In genomic region chr5:33368651-33369050, GRCm38 (mm10) we compare ENCODE assay signal across 25 mouse cellular contexts. TPM values are rescaled to one million over a fixed set of nuclear protein-coding genes. Genes with fewer than 3 reads are reported as not detected.
DNase-seq lines count a peak whose midpoint lies in the region; ATAC-seq and TF ChIP-seq lines count a peak whose summit lies in the region.
"Had no signal": no experiment of that assay in that cellular context is flagged by ENCODE, and none has a peak within 500 bp of the region (broad histone marks: within the 10 kb centered on the region; RNA-seq: fewer than 3 reads in every experiment).

No protein-coding gene starts in this region.

- no peaks in the 10 kb centered on the region for H3K9me3 ChIP-seq in neural tube, embryonic 14.5 days (ENCODE audit: control insufficient read depth, low read length)
- H3K9me3 ChIP-seq: embryonic facial prominence, embryonic 13.5 days; embryonic facial prominence, embryonic 15.5 days; forebrain, embryonic 10.5 days; forebrain, embryonic 12.5 days; G1E had no signal

- peaks cover 14% of the 10 kb centered on the region for H3K4me1 ChIP-seq in cerebellum, adult 2 months (ENCODE audit: control insufficient read depth, insufficient read depth, low read length)
- H3K4me1 ChIP-seq in neural tube, embryonic 14.5 days (ENCODE audit: control insufficient read depth, insufficient read depth, low read length) = no peaks in the 10 kb centered on the region
- H3K4me1 ChIP-seq: embryonic facial prominence, embryonic 13.5 days; embryonic facial prominence, embryonic 15.5 days; forebrain, embryonic 10.5 days; forebrain, embryonic 12.5 days had no signal

- H3K27ac ChIP-seq in cerebellum, adult 2 months (ENCODE audit: insufficient read depth, low read length) = no peak overlapping the region
- H3K27ac ChIP-seq in neural tube, embryonic 14.5 days (ENCODE audit: low read depth, low read length) = no peak overlapping the region
- H3K27ac ChIP-seq: embryonic facial prominence, embryonic 13.5 days; embryonic facial prominence, embryonic 15.5 days; forebrain, embryonic 10.5 days; forebrain, embryonic 12.5 days had no signal

- H3K27me3 ChIP-seq in cerebellum, adult 2 months (ENCODE audit: control insufficient read depth, insufficient read depth, low read length) = no peaks in the 10 kb centered on the region
- H3K27me3 ChIP-seq in neural tube, embryonic 14.5 days (ENCODE audit: control insufficient read depth, insufficient read depth, low read length) = no peaks in the 10 kb centered on the region
- H3K27me3 ChIP-seq: CH12.LX; embryonic facial prominence, embryonic 13.5 days; embryonic facial prominence, embryonic 15.5 days; forebrain, embryonic 12.5 days; Patski had no signal

- WGBS in cerebellum, adult 2 months = 28% methylated on average over 4 of the region's 4 CpGs
- WGBS in neural tube, embryonic 14.5 days = 90% methylated on average over 4 of the region's 4 CpGs

- 0 out of 2 replicates have a peak overlapping the region, but pooled peaks have one; percentile 11 for H3K9ac ChIP-seq in neural tube, embryonic 14.5 days (replicated peaks; ENCODE audit: low read depth, low read length)
- H3K9ac ChIP-seq: embryonic facial prominence, embryonic 13.5 days; embryonic facial prominence, embryonic 15.5 days; forebrain, embryonic 12.5 days had no signal

- no peak for TF ChIP-seq POLR2A in cerebellum, adult 2 months (IDR thresholded peaks at IDR 0.05; ENCODE audit: borderline replicate concordance, insufficient read depth, low read length)

- TF ChIP-seq CTCF in cerebellum, adult 2 months (IDR thresholded peaks at IDR 0.05; ENCODE audit: borderline replicate concordance, insufficient read depth, low read depth, low read length) = no peak

- peaks cover 78% of the 10 kb centered on the region for H3K36me3 ChIP-seq in neural tube, embryonic 14.5 days (ENCODE audit: control insufficient read depth, insufficient read depth, low read length)

- ATAC-seq in cerebellum, adult (ENCODE audit: insufficient number of reproducible peaks, low FRiP score, low TSS enrichment) = no peak
- no peak for ATAC-seq in neural tube, embryonic 14.5 days (ENCODE audit: low read depth)
- ATAC-seq: activated CD4-positive, CD25-positive, alpha-beta regulatory T cell, adult 4 months; CD4-positive, CD25-positive, alpha-beta regulatory T cell, adult 4 months; forebrain, embryonic 14.5 days; forebrain, embryonic 16.5 days; Patski had no signal

- no peak overlapping the region for H3K4me2 ChIP-seq in neural tube, embryonic 14.5 days (ENCODE audit: low read depth, low read length)
- H3K4me2 ChIP-seq: embryonic facial prominence, embryonic 13.5 days; embryonic facial prominence, embryonic 15.5 days; forebrain, embryonic 12.5 days had no signal

- H3K4me3 ChIP-seq in cerebellum, adult 2 months (replicated peaks; ENCODE audit: insufficient read depth, low read depth, low read length) = no peak overlapping the region
- H3K4me3 ChIP-seq in neural tube, embryonic 14.5 days (ENCODE audit: low read depth, low read length) = no peak overlapping the region
- H3K4me3 ChIP-seq: embryonic facial prominence, embryonic 13.5 days; embryonic facial prominence, embryonic 15.5 days; erythroblast, embryonic 14.5 days; forebrain, embryonic 10.5 days; forebrain, embryonic 12.5 days had no signal

- peak; percentile 28 for DNase-seq in cerebellum, adult 11-12 months
- DNase-seq in cerebellum, postnatal 4 days (ENCODE audit: low spot score in 2 of 2) = no peak
- DNase-seq in cerebellum, adult 2 months = peak; percentile 29 to 46
- peak; percentile 51 to 54 for DNase-seq in cerebellum, postnatal 25 days
- no peak for DNase-seq in cerebellum, adult 8-10 months
- no peak for DNase-seq in neural tube, embryonic 10.5 days (ENCODE audit: extremely low spot score, low spot score)
- DNase-seq: adrenal gland, adult 8-10 months; adrenal gland, postnatal 14 days; adrenal gland, postnatal 36 days; B cell, adult 2 months; embryo, embryonic 11 days had no signal

RNA-seq across cellular contexts. Expression of gene Uvssa, which starts 9.7 kb away (rescaled TPM):
- polyA plus RNA-seq in cerebellum, adult 2 months (2012; rRNA removed) = 6.4 and 8.0 TPM in 2 replicates
- polyA plus RNA-seq in neural tube, embryonic 14.5 days (2014; fragmentation: Nextera tagmentation; extraction: Ambion mirVana) = 8.7 and 9.0 TPM in 2 replicates

RNA-seq across cellular contexts. Expression of gene Maea, which starts 33.3 kb away (rescaled TPM):
- polyA plus RNA-seq in cerebellum, adult 2 months (2012; rRNA removed) = 132 and 145 TPM in 2 replicates
- 117 and 127 TPM in 2 replicates for polyA plus RNA-seq in neural tube, embryonic 14.5 days (2014; fragmentation: Nextera tagmentation; extraction: Ambion mirVana)

Comparison
In these comparisons a context has a peak if more than half of its experiments do, and no peak if none do; other contexts are left out.
1. DNase-seq: peak in cerebellum, adult 11-12 months (single experiment), cerebellum, adult 2 months (2 of 2) and cerebellum, postnatal 25 days (2 of 2); none in cerebellum, postnatal 4 days (0 of 2), cerebellum, adult 8-10 months (single experiment) and neural tube, embryonic 10.5 days (single experiment).